Mouse (Mus musculus): ENCODE results near the gene Slco4a1. TPM values are rescaled to one million over a fixed set of nuclear protein-coding genes. Genes with fewer than 3 reads are reported as not detected.

Slco4a1 gene
- 0.52 and 0.68 TPM in 2 replicates for polyA plus RNA-seq (2015; fragmentation: Nextera tagmentation; extraction: Ambion mirVana)

DNA sequence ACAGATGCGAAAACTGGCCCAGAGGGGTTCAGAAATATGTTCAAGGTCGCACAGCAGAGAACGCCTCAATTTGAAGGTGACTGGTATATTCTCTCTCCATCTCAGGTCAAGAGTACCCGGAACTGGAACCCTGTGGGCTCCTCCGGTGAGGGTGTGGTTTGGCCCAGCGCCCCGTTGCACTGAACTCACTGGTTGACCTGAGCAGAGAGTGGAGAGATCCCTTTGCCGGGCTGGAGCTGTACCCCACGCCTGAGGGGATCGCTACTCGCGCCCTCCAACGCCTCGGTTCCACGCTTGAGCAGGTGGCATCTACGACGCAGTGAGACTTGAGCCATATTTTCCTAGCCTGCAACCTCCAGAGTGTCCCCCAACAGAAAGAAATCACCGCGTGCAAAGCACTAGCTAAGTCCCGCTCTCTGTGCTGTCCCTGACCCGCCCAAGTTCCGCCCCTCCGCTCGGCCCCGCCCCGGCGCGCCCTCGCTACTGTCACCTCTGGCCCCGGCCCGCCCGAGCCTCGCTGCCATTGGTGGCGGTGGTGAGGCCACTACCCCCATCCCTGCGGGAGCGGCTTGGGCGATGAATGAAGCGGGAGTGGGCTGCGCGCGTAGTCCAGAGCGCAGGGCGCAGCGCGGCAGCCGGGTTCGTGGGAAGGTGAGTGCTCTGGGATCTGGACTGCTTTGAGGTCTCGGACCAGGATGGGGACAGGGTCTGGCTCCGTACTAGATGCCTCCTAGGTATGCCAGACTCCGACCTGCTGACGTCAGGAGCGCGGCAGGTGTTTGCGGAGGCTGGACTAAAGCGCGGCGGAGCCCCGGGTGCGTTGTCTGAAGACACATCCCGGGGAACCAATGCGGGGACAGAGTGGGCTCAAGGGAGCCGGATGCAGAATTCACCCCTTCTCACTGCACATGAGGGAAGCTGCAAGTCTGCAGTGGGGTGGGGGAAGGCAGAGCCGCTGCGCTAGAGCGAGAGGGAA, at the start of gene Slco4a1:
Slco4a1 (plus strand) TSS at position 523 of the 976 bp plus-strand sequence.
- Histone ChIP-seq H3K4me2 (peak within 1 kb of the TSS; percentile 84), H3K9me3 (replicated peaks) (no peaks in the 10 kb centered on the region), H3K27ac (no peak within 1 kb of the TSS), H3K4me1 (replicated peaks) (peaks cover 21% of the 10 kb centered on the region), H3K4me3 (replicated peaks) (peak within 1 kb of the TSS; percentile 58), H3K36me3 (no peaks in the 10 kb centered on the region), H3K9ac (peak within 1 kb of the TSS; percentile 47), H3K27me3 (peaks cover 59% of the 10 kb centered on the region)
- ATAC-seq (ENCODE audit: low read depth) (peak; percentile 96), DNase-seq (peak; percentile 77)
- 1% methylated on average over 65 of the region's 65 CpGs for WGBS (ENCODE audit: insufficient replicate concordance)

DNA sequence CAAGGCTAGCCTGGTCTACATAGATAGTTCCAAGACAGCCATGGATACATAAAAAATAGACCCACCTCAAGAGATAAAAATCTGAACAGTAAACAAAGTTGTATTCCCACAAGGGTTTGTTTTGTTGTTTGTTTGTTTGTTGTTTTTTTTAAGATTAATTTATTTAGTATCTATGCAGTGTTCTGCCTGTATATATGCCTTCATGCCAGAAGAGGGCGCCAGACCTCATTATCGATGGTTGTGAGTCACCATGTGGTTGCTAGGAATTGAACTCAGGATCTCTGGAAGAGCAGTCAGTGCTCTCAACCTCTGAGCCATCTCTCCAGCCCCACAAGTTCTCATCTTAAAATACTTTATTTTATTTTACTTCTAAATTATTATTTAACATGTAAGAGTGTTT, 47.6 kb upstream of the Slco4a1 start:
- 10% methylated on average over 2 of the region's 2 CpGs for WGBS (ENCODE audit: insufficient replicate concordance)
- ATAC-seq (ENCODE audit: low read depth) (no peak), DNase-seq (no peak)

DNA sequence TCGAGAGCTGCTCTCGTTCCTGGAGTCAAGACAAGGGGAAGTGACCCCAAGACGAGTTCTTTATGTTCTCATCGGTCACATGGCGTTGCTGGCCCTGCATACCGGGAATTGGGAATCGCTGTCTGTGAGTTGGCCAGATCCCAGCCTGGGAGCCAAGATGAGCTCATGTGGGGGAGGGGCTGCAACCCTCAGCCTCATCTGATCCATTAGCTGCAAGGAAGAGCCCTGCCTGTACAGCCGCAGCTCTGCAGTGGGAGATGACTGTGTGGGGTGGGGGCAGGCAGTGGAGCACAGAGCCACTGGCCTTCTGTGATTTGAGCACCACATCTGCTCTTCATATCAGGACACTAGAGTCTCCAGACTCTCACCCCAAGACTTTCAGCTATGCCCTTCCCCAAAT, 45.6 kb upstream of the Slco4a1 start:
- 60% methylated on average over 8 of the region's 8 CpGs for WGBS (ENCODE audit: insufficient replicate concordance)
- ATAC-seq (ENCODE audit: low read depth) (no peak), DNase-seq (no peak)
- no peak overlapping the region for H3K27ac ChIP-seq
- no peak overlapping the region for H3K4me3 ChIP-seq (replicated peaks)
- no peaks in the 10 kb centered on the region for H3K36me3 ChIP-seq
- no peak overlapping the region for H3K4me2 ChIP-seq
- H3K27me3 ChIP-seq: no peaks in the 10 kb centered on the region
- no peaks in the 10 kb centered on the region for H3K4me1 ChIP-seq (replicated peaks)
- H3K9me3 ChIP-seq (replicated peaks): no peaks in the 10 kb centered on the region
- no peak overlapping the region for H3K9ac ChIP-seq

More for the DNA sequence above, 47.6 kb upstream of the Slco4a1 start:
- Histone ChIP-seq H3K4me2 (no peak overlapping the region), H3K4me1 (replicated peaks) (no peaks in the 10 kb centered on the region), H3K9me3 (replicated peaks) (no peaks in the 10 kb centered on the region), H3K27ac (no peak overlapping the region), H3K4me3 (replicated peaks) (no peak overlapping the region), H3K9ac (no peak overlapping the region), H3K27me3 (no peaks in the 10 kb centered on the region), H3K36me3 (no peaks in the 10 kb centered on the region)

DNA sequence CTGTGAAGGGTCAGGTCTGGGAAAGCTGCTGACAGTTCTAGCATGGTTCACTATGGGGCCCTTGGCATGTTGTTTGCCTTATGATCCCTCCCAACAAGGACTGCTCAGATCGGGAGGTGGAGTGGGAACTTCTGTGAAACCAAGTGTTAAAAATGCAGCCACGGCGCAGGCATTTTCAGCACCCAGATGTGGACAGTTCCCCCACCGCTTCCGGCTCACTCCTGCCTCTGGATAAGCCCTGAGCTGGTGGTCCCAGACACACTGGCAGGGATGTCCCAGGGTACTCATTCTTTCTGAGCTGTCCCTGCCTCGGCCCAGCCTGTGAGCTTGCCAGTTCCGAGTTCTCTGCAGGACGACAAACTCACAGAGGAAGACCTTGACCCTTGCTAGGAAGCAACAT, 45.0 kb upstream of the Slco4a1 start:
- no peak for DNase-seq
- WGBS (ENCODE audit: insufficient replicate concordance): 11% methylated on average over 8 of the region's 8 CpGs
- H3K27me3 ChIP-seq: no peaks in the 10 kb centered on the region

DNA sequence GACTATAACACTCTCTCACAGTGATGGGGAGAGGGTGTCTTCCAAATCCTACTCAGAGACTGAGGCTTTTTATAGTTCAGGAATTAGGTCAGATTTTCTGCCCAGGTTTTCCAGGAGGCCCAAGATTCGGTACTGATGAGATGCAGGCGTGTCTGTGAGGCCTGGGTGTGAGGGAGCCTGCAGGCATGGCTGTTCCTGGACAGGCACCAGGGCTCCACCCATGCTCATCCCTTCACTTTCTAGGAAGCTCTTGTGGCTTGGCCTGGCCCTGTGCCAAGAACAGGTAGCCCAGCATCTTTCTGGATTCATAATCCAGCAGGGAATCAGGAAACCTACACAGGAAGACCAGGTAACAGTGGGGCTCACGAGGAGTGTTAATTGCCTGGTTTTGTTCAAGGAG, 40.4 kb upstream of the Slco4a1 start:
- DNase-seq (no peak), ATAC-seq (ENCODE audit: low read depth) (no peak)
- H3K27me3 ChIP-seq: no peaks in the 10 kb centered on the region
- H3K9ac ChIP-seq: no peak overlapping the region
- H3K4me2 ChIP-seq: no peak overlapping the region
- no peaks in the 10 kb centered on the region for H3K9me3 ChIP-seq (replicated peaks)
- H3K4me1 ChIP-seq (replicated peaks): no peaks in the 10 kb centered on the region
- WGBS (ENCODE audit: insufficient replicate concordance): 39% methylated on average over 3 of the region's 3 CpGs
- H3K4me3 ChIP-seq (replicated peaks): no peak overlapping the region
- no peak overlapping the region for H3K27ac ChIP-seq
- no peaks in the 10 kb centered on the region for H3K36me3 ChIP-seq

More for the DNA sequence above, 45.0 kb upstream of the Slco4a1 start:
- Histone ChIP-seq H3K4me3 (replicated peaks) (no peak overlapping the region), H3K9me3 (replicated peaks) (no peaks in the 10 kb centered on the region), H3K36me3 (no peaks in the 10 kb centered on the region), H3K4me2 (no peak overlapping the region), H3K9ac (no peak overlapping the region), H3K4me1 (replicated peaks) (no peaks in the 10 kb centered on the region), H3K27ac (no peak overlapping the region)
- no peak for ATAC-seq (ENCODE audit: low read depth)

DNA sequence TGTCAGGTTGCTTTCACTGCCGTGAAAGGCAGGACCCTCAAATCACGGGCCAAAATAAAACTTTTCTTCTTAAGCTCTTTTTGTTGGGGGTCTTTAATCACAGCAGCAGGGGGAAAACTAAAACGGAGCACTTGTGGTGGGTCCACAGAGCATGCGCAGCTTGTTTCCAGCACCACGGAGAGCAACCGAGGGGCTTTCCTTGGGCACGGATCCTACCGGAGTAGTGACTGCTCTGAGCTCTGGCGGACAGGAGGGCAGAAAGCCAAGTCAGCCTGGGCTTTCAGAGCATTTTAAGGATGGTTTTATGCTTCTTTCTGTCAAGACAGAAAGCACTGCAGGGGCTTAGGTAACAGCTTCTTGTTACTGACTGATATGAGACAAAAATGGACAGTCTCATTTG, 38.3 kb upstream of the Slco4a1 start:
- ATAC-seq (ENCODE audit: low read depth): no peak
- no peak for DNase-seq

DNA sequence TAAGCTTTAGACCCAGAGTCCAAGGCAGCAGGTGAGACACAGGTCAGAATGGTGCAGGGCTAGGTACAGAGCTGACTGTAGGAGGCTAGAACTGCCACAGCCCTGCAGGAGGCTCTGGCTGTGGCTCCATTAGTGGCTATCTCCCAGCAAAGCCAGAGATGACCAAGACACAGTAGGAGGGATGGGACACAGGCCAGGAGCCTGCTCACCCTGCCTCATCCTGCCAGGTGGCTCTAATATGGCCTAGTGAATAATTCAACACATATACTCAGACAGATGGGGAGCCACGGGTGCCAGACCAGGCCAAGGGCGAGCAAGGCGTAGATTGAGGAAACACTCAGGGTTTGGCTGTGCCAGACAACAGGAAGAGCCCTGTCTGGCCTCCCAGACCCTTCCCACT, 35.4 kb upstream of the Slco4a1 start:
- ATAC-seq (ENCODE audit: low read depth) (no peak), DNase-seq (no peak)
- Histone ChIP-seq H3K4me3 (replicated peaks) (no peak overlapping the region), H3K9ac (no peak overlapping the region), H3K4me2 (no peak overlapping the region), H3K36me3 (no peaks in the 10 kb centered on the region), H3K27me3 (no peaks in the 10 kb centered on the region), H3K4me1 (replicated peaks) (no peaks in the 10 kb centered on the region), H3K27ac (no peak overlapping the region), H3K9me3 (replicated peaks) (no peaks in the 10 kb centered on the region)
- WGBS (ENCODE audit: insufficient replicate concordance): 49% methylated on average over 3 of the region's 3 CpGs

More for the DNA sequence above, 38.3 kb upstream of the Slco4a1 start:
- H3K9ac ChIP-seq: no peak overlapping the region
- no peak overlapping the region for H3K4me3 ChIP-seq (replicated peaks)
- 17% methylated on average over 9 of the region's 9 CpGs for WGBS (ENCODE audit: insufficient replicate concordance)
- no peak overlapping the region for H3K27ac ChIP-seq
- no peaks in the 10 kb centered on the region for H3K9me3 ChIP-seq (replicated peaks)
- no peaks in the 10 kb centered on the region for H3K27me3 ChIP-seq
- no peak overlapping the region for H3K4me2 ChIP-seq
- no peaks in the 10 kb centered on the region for H3K4me1 ChIP-seq (replicated peaks)
- no peaks in the 10 kb centered on the region for H3K36me3 ChIP-seq

DNA sequence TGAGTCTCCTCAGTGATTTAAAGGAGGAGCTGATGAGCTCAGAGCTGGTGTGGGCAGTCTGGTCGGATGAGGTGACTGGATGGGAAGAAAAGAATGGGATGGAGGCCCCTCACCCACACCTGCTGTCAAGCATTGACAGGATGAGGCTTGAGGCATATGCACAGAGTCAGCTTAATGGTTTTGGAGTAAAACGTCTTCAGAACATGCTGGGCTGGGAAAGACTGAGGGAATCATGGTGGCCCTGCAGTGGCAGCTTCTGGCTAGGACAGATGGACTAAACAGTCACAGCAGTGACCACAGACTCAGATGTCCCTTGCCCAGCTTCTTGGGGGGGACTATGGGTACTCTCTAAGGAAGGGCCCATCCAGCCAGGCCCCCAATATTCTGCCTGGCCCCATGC, 30.9 kb upstream of the Slco4a1 start:
- Histone ChIP-seq H3K4me3 (replicated peaks) (no peak overlapping the region), H3K36me3 (no peaks in the 10 kb centered on the region), H3K4me2 (no peak overlapping the region), H3K27me3 (no peaks in the 10 kb centered on the region), H3K4me1 (replicated peaks) (no peaks in the 10 kb centered on the region), H3K9me3 (replicated peaks) (no peaks in the 10 kb centered on the region), H3K9ac (no peak overlapping the region), H3K27ac (no peak overlapping the region)
- DNase-seq (no peak), ATAC-seq (ENCODE audit: low read depth) (no peak)
- 33% methylated on average over 2 of the region's 2 CpGs for WGBS (ENCODE audit: insufficient replicate concordance)

DNA sequence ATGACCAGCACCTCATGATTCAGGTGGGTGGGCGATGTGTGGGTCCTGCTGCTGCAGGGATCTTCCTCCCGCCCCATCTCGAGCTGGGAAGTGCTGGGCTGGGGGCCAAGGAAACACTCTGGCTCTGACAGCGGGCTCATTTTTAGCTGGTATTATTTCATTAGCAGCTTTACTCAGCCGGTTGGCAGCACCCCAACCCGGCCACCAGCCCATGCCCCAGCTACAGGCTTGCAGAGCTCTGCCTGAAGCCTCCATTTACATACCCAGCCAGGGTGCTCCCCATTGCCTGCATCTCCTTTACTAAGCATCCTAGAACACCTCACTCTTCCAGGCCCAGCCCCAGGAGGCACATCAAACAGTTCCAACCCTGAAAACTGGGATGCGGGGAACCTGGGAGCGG, 29.0 kb upstream of the Slco4a1 start:
- Histone ChIP-seq H3K27ac (no peak overlapping the region), H3K27me3 (no peaks in the 10 kb centered on the region), H3K4me2 (no peak overlapping the region), H3K4me3 (replicated peaks) (no peak overlapping the region), H3K36me3 (no peaks in the 10 kb centered on the region), H3K9me3 (replicated peaks) (no peaks in the 10 kb centered on the region), H3K9ac (no peak overlapping the region), H3K4me1 (replicated peaks) (no peaks in the 10 kb centered on the region)
- ATAC-seq (ENCODE audit: low read depth): no peak
- WGBS (ENCODE audit: insufficient replicate concordance): 53% methylated on average over 8 of the region's 8 CpGs
- no peak for DNase-seq

DNA sequence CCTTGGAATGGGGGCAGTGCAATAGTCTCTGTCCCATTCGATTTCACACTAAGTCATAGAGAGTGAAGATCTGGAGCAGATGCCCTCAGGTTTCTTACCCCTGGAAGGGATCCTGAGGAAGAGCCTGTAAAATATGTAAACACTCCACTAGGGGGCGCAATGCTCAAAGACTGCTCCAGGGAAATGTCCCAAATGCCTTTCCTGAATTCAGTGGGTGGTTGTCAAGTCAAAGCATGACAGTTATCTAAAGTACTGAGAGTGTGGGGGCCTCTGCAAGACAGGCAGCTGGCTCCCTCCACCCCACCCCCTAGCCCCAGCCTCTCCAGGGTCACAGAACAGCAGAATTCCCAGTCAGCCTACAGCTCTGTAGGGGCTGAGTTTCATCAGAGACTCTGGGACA, 27.7 kb upstream of the Slco4a1 start:
- 21% methylated on average over 2 of the region's 2 CpGs for WGBS (ENCODE audit: insufficient replicate concordance)
- H3K4me1 ChIP-seq (replicated peaks): no peaks in the 10 kb centered on the region
- H3K36me3 ChIP-seq: no peaks in the 10 kb centered on the region
- no peak overlapping the region for H3K9ac ChIP-seq
- no peak overlapping the region for H3K27ac ChIP-seq
- no peaks in the 10 kb centered on the region for H3K9me3 ChIP-seq (replicated peaks)
- H3K4me2 ChIP-seq: no peak overlapping the region
- DNase-seq: no peak
- no peaks in the 10 kb centered on the region for H3K27me3 ChIP-seq
- no peak for ATAC-seq (ENCODE audit: low read depth)
- H3K4me3 ChIP-seq (replicated peaks): no peak overlapping the region

DNA sequence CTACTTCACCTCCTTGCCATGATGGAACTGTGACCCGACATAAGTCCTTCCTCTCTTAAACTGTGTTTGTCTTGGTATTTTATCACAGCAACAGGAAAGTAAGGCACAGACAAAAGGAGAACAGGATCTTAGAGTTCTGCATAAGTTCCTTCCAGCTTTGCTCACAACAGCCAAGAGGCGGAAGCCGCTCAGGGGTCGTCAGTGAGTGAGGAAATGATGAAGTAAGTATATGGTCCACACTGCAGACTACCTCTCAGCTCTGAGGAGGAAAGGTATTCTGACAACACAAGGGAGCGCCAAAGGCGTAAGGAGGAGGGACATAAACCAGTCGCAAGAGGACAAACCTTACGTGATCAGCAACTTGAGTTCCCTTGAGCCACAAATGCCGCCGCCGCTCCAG, 25.4 kb upstream of the Slco4a1 start:
- H3K9ac ChIP-seq: no peak overlapping the region
- H3K27me3 ChIP-seq: no peaks in the 10 kb centered on the region
- 0 out of 2 replicates have a peak, but pooled peaks cover 3% of the 10 kb centered on the region for H3K4me1 ChIP-seq (replicated peaks)
- no peak overlapping the region for H3K27ac ChIP-seq
- no peak overlapping the region for H3K4me3 ChIP-seq (replicated peaks)
- ATAC-seq (ENCODE audit: low read depth) (no peak), DNase-seq (no peak)
- no peaks in the 10 kb centered on the region for H3K9me3 ChIP-seq (replicated peaks)
- 53% methylated on average over 11 of the region's 11 CpGs for WGBS (ENCODE audit: insufficient replicate concordance)
- H3K4me2 ChIP-seq: no peak overlapping the region
- no peaks in the 10 kb centered on the region for H3K36me3 ChIP-seq
